Mouse (Mus musculus) CD4-positive, CD25-positive, alpha-beta regulatory T cell, adult 9 weeks (primary cell): Measurements from ENCODE around the gene Olfr554. TPM values are rescaled to one million over a fixed set of nuclear protein-coding genes. Genes with fewer than 3 reads are reported as not detected.

Experiments
- polyA plus RNA-seq: library from polyadenylated mRNA; unstranded; fragments of 100-300 nt; shearing (Covaris generic); gene quantifications from one replicate; pipeline ENCODE4 v1.2.1, GENCODE M21; 2017

Gene Olfr554
- polyA plus RNA-seq = not detected

GRCm38 (mm10) chr7:102638132-102638531 is at the start of gene Olfr554:
TSS of gene Olfr554 (plus strand) at chr7:102638432.

GRCm38 (mm10) chr7:102591786-102592185 is 46.4 kb upstream of the Olfr554 start, which contains the start of gene Olfr551:
TSS of gene Olfr551 (minus strand) at chr7:102591886.

GRCm38 (mm10) chr7:102597378-102598031 is 40.7 kb upstream of the Olfr554 start, which contains the start of gene Olfr552:
TSS of gene Olfr552 (plus strand) at chr7:102597770.

DNA sequence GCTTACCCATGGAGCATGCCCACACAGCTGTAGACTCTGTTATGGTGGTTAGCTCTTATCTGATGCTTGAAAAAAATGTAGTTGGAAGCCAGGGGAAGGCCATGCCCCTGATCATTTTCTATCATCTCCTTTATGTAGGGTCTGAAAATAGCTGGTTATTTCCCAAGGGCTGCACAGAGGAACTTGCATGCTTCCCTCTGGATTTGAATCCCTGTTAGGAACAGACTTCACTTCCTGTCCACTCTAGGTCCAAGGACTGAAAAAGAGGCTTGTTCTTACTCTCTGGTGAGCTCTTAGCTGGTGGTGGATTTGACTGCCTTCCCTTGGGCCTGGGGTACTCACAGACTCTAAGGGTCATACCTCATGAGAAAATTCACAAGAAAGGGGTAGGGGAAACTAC is 20.1 kb upstream of the Olfr554 start, which contains the start of gene Olfr553:
Olfr553 (minus strand) TSS at position 101 of the 400 bp plus-strand sequence.

GRCm38 (mm10) chr7:102658523-102658922 is 20.3 kb downstream of the Olfr554 start, which contains the start of gene Olfr555:
TSS of gene Olfr555 (plus strand) at chr7:102658823.

DNA sequence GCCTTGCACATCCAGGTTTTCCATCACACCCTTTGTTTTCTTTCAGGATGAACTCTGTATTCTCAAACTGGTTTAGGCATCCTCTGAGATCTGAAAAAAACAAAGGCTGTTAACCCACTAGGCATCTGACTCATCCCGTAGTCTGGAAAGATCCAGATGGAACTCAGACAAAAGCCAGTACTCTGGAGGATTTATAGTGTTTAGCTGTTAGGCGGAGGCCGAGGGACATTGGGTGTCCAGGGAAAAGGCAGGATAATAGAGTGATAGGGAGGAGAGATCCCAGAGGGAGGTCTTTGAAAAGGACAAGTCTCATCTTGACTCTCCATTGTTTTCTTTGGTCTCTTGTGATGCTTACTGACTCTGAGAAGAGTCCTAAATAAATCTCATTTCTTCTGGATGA is 26.4 kb downstream of the Olfr554 start, which contains the start of gene Olfr556:
Olfr556 (plus strand) TSS at position 301 of the 400 bp plus-strand sequence.

DNA sequence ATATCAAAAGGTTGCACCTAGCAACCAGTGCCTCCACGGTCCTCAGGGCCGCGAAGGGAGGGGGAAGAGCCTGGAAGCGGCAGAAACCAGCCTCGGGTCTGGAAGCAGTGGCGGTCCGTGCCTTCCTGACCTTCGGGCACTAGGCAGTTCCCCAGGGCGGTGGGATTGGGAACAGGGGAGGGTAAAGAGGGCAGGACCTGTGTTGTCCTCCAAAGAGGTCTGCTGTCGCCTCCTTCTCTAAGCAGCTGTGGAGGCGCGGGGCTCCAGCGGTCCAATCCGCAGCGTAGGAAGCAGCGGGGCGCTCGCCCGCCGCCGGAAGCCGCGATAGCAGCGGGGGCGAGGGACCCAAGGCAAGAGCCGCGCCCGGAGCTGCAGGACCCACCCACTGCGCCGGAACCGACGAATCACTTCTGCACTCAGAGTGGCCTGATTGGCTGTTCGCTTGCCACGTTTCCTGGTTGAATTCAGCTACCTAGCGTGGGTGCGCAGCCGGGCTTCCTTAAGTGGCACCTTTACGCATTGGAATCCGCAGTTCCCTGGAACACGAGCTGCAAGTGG is 48.8 kb downstream of the Olfr554 start, which contains the start of gene Trim68:
Trim68 (minus strand) TSS at position 384 of the 558 bp plus-strand sequence.

Other genes starting within 250 kb of the Olfr554 start
- gene Rrm1, start 196.7 kb upstream of the Olfr554 start, polyA plus RNA-seq = 42.2 TPM
- gene Olfr543, start 156.8 kb upstream of the Olfr554 start, polyA plus RNA-seq = not detected
- 0.09 TPM for gene Olfr544, start 150.1 kb upstream of the Olfr554 start, polyA plus RNA-seq
- gene Olfr545, start 138.9 kb upstream of the Olfr554 start, polyA plus RNA-seq = not detected
- not detected for gene Olfr547, start 103.7 kb upstream of the Olfr554 start, polyA plus RNA-seq
- not detected for gene Olfr548-ps1, start 97.5 kb upstream of the Olfr554 start, polyA plus RNA-seq
- gene Olfr549, start 88.6 kb upstream of the Olfr554 start, polyA plus RNA-seq = not detected
- 107 TPM for gene Trim21, start 72.9 kb upstream of the Olfr554 start, polyA plus RNA-seq
- gene Olfr550, start 67.0 kb upstream of the Olfr554 start, polyA plus RNA-seq = not detected
- not detected for gene Olfr551, start 46.5 kb upstream of the Olfr554 start, polyA plus RNA-seq
- gene Olfr552, start 40.7 kb upstream of the Olfr554 start, polyA plus RNA-seq = not detected
- gene Olfr553, start 20.2 kb upstream of the Olfr554 start, polyA plus RNA-seq = not detected
- not detected for gene Olfr555, start 20.4 kb downstream of the Olfr554 start, polyA plus RNA-seq
- gene Olfr556, start 26.5 kb downstream of the Olfr554 start, polyA plus RNA-seq = 0.10 TPM
- gene Trim68, start 48.9 kb downstream of the Olfr554 start, polyA plus RNA-seq = 14.5 TPM
- not detected for gene Olfr557, start 57.5 kb downstream of the Olfr554 start, polyA plus RNA-seq
- gene Olfr558, start 63.8 kb downstream of the Olfr554 start, polyA plus RNA-seq = not detected
- gene Olfr33, start 80.6 kb downstream of the Olfr554 start, polyA plus RNA-seq = not detected
- gene Olfr559, start 89.1 kb downstream of the Olfr554 start, polyA plus RNA-seq = not detected
- gene Olfr560, start 120.9 kb downstream of the Olfr554 start, polyA plus RNA-seq = not detected
- not detected for gene Olfr78, start 121.0 kb downstream of the Olfr554 start, polyA plus RNA-seq
- not detected for gene Olfr561, start 132.8 kb downstream of the Olfr554 start, polyA plus RNA-seq
- gene Olfr564, start 165.0 kb downstream of the Olfr554 start, polyA plus RNA-seq = not detected
- gene Olfr566, start 220.3 kb downstream of the Olfr554 start, polyA plus RNA-seq = not detected
- not detected for gene Olfr568, start 238.7 kb downstream of the Olfr554 start, polyA plus RNA-seq